Mouse (Mus musculus) MEL (cell line): ENCODE measurements around the gene Frrs1.

Source experiments
- CHD2 ChIP-seq: IDR thresholded peaks from 2 replicates; pipeline ENCODE4 v1.6.1; 2011; ENCODE audit warnings: low read length, improper control_type of control experiment
- CTCF ChIP-seq, 3 experiments: IDR thresholded peaks in 2 of 3; conservative IDR thresholded peaks in 1 of 3; 2 replicates each; pipeline ENCODE4 v1.5.1; 2011 to 2012; ENCODE audit warnings: low read length in 3 of 3, low read depth in 2 of 3, mild to moderate bottlenecking in 2 of 3, improper control_type of control experiment in 1 of 3, inconsistent platforms in 1 of 3, mixed read lengths in 1 of 3, moderate library complexity in 1 of 3; ENCODE audit not compliant: control insufficient read depth in 1 of 3, insufficient read depth in 1 of 3, poor library complexity in 1 of 3, severe bottlenecking in 1 of 3
- E2F4 ChIP-seq: IDR thresholded peaks from 2 replicates; pipeline ENCODE4 v1.6.1; 2011; ENCODE audit warnings: low read depth, low read length, improper control_type of control experiment, borderline replicate concordance
- ETS1 ChIP-seq: IDR thresholded peaks from 2 replicates; pipeline ENCODE4 v1.6.1; 2012; ENCODE audit warnings: low read depth, mild to moderate bottlenecking, inconsistent platforms, low read length, improper control_type of control experiment, moderate library complexity
- GATA1 ChIP-seq: IDR thresholded peaks from 2 replicates; pipeline ENCODE4 v1.6.1; 2011; ENCODE audit warnings: low read depth, low read length, improper control_type of control experiment
- HCFC1 ChIP-seq: IDR thresholded peaks from 2 replicates; pipeline ENCODE4 v1.6.1; 2012; ENCODE audit warnings: low read depth, mild to moderate bottlenecking, inconsistent platforms, low read length, improper control_type of control experiment, moderate library complexity
- MYC ChIP-seq: IDR thresholded peaks from 2 replicates; pipeline ENCODE4 v1.6.1; 2011; ENCODE audit warnings: low read depth, mild to moderate bottlenecking, low read length, improper control_type of control experiment, moderate library complexity
- POLR2A ChIP-seq, 2 experiments: IDR thresholded peaks; 2 replicates each; pipeline ENCODE4 v1.6.1; 2011 to 2012; ENCODE audit warnings: low read length in 2 of 2, mild to moderate bottlenecking in 2 of 2, control low read depth in 1 of 2, improper control_type of control experiment in 1 of 2, low read depth in 1 of 2, moderate library complexity in 1 of 2; ENCODE audit not compliant: control insufficient read depth in 1 of 2, insufficient read depth in 1 of 2, poor library complexity in 1 of 2
- POLR2AphosphoS2 ChIP-seq: IDR thresholded peaks from 2 replicates; pipeline ENCODE4 v1.6.1; 2011; ENCODE audit warnings: low read length, improper control_type of control experiment
- RAD21 ChIP-seq: IDR thresholded peaks from 2 replicates; pipeline ENCODE4 v1.6.1; 2011; ENCODE audit warnings: mild to moderate bottlenecking, low read depth, low read length, improper control_type of control experiment
- USF2 ChIP-seq, 2 experiments: IDR thresholded peaks; 2 replicates each; pipeline ENCODE4 v1.6.1; 2011 to 2012; ENCODE audit warnings: improper control_type of control experiment in 2 of 2, low read length in 2 of 2, borderline replicate concordance in 1 of 2, inconsistent platforms in 1 of 2, low read depth in 1 of 2, mild to moderate bottlenecking in 1 of 2; ENCODE audit not compliant: insufficient read depth in 1 of 2

DNA sequence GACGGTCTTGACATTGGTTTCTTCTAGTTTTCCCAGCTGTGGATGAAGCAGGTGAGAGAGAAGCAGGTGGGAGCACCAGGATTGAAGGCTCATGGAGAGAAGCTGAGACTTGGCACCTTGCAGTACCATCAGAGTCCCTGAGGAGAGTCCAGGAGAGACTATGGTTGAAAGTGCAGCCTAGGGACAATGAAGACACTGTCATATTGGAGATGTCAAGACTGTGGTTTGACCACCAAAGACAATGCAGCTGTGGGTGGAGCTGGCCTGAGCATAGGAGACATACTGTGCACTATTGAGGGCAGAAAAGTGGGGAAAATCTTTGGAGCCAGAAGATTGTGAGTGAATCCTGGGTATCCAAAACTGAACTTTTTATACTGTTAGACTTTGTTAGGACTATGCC, 8.9 kb upstream of the Frrs1 start:
- TF ChIP-seq POLR2A (IDR thresholded peaks at IDR 0.05; ENCODE audit: control insufficient read depth in 1 of 2, insufficient read depth in 1 of 2, low read depth in 1 of 2, low read length in 2 of 2, poor library complexity in 1 of 2) (no peak), MYC (no peak), CTCF (IDR thresholded peaks at IDR 0.05 in 2 of 3, conservative IDR thresholded peaks at IDR 0.05 in 1 of 3; ENCODE audit: control insufficient read depth in 1 of 3, insufficient read depth in 1 of 3, low read depth in 2 of 3, low read length in 3 of 3, poor library complexity in 1 of 3, severe bottlenecking in 1 of 3) (no peak), HCFC1 (no peak), GATA1 (no peak), E2F4 (no peak), ETS1 (no peak), RAD21 (no peak), POLR2AphosphoS2 (no peak), USF2 (IDR thresholded peaks at IDR 0.05; ENCODE audit: borderline replicate concordance in 1 of 2, insufficient read depth in 1 of 2, low read depth in 1 of 2, low read length in 2 of 2) (no peak), CHD2 (no peak)
